Mouse (Mus musculus): ENCODE measurements around the gene Ppp2r3d.

Ppp2r3d gene

DNA sequence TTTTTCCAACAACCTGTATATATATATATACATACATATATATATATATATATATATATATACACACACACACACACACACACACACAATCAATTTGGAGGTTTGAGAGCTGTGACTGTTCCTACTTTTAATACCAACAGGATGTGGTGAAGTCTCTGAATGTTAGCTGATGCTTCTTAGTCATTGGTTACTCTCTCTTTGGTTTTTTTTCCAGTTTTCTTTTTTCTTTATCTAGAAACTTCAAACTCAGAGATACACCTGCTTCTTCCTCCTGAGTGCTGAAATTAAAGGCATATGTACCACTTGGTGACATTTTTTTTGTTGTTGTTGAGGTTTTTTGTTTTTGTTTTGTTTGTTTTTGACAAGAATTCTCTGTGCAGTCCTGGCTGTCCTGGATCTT lies 63.8 kb downstream of the Ppp2r3d start:
- no peak for DNase-seq (ENCODE audit: low spot score in 2 of 2)

DNA sequence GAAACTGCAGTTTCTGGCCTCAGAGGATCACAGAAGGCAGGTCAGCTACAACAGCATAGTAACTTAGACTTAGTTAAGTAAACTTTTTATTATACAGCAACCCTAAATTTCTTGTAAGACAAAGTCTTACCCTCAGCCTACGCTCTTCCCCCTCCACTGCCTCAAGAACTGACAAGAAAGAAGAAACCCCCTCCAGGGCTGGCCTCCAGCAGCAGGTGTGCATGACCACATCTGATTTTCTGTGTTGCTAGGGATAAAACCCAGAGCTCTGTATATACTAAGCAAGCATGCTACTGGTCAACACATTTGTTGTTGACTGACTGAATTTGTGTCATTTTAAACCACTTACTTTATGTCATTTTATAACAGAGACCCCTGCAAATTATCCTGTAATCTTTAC lies 65.1 kb downstream of the Ppp2r3d start:
- no peak for DNase-seq (ENCODE audit: low spot score in 2 of 2)

DNA sequence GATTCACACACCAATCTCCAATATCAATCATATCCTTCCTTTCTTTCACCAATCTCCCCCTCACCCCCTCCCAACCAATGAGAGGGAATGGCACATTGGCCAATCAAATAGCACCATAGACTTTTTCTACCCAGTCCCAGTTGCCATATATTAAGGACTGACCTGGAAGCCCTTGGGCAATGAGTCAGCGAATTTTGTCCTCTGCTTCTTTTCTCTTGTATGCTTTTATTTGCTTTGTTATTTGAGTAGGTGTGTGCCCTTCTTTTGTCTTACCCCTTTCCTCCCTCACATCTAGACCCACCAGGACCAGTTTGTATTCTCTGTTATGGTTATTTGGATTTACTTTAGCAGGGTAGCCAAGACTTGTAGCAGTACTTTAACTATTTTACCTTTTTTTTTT lies 68.1 kb downstream of the Ppp2r3d start:
- no peak for DNase-seq (ENCODE audit: low spot score in 2 of 2)
